Mouse (Mus musculus) liver, embryonic 14.5 days (tissue): ENCODE measurements around the gene Amn1.

ENCODE experiments used
- CTCF ChIP-seq: IDR thresholded peaks from 2 replicates; pipeline ENCODE4 v1.5.1; 2016; ENCODE audit warnings: antibody characterized with exemption, low read depth, control low read depth
- EP300 ChIP-seq: IDR thresholded peaks from 2 replicates; pipeline ENCODE4 v1.6.1; 2016; ENCODE audit warnings: antibody characterized with exemption, low read depth

GRCm38 (mm10) chr6:149189340-149189922 lies 919 bp upstream of the Amn1 start:
- no peak for TF ChIP-seq CTCF
- no peak for TF ChIP-seq EP300
